Comparison of ENCODE assay signal across 16 mouse cellular contexts in the genomic region with DNA sequence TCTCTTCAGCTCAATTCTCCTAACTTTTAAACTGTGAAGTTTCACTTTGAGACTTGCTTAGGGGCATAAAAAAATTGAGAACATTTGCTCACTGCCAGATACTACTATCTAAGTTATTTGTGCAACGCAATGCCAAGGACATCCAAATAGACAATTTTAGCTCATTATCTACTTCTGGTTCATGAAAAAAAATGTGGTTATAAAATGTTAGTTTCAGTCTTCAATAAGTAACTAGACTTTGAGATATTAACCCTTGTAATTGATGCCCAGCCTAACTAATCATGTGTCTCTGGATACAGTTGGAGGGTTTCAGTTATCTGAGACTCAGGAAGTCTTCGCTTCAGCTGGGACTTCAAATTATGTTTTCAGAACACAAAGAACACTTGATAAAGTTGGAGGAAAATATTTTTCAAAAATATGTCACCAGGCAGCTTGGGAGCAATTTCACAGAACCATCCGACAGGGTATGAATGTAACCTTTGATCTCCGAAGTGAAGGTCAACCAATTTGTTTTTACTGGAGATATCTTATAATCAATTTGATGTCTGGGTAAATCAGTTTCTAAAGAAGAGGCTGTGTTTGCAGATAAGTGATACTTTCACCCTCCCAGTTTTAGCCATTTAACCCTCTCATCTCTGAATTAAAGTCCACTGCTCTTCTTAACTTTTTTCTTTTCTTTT.
A peak's percentile ranks its signal among the peaks of the same experiment; 100 is the strongest.
DNase-seq lines count a peak whose midpoint lies in the region; ATAC-seq and TF ChIP-seq lines count a peak whose summit lies in the region.
"Had no signal": no experiment of that assay in that cellular context is flagged by ENCODE, and none has a peak within 500 bp of the region (broad histone marks: within the 10 kb centered on the region; RNA-seq: fewer than 3 reads in every experiment).

No protein-coding gene starts in this region.

- intact Hi-C loops in heart, adult 2 months (cut with DNase I) = loop anchor here (2.0 kb wide), 1 partner anchor 32 kb away; no protein-coding TSS in a partner anchor
- intact Hi-C loops in heart, postnatal 10 days (cut with DNase I) = no loop called here

- ATAC-seq in intestine, embryonic 16.5 days = peak; percentile 63
- ATAC-seq: forebrain, embryonic 15.5 days; hindbrain, postnatal 0 days had no signal

- peak overlapping the region; percentile 39 for H3K27ac ChIP-seq in heart, adult 2 months
- no peak overlapping the region; the same call in 1 of the 2 replicates for H3K27ac ChIP-seq in kidney, adult 2 months (ENCODE audit: insufficient read depth, low read depth, low read length)
- no peak overlapping the region for H3K27ac ChIP-seq in intestine, embryonic 16.5 days (ENCODE audit: low read length)
- H3K27ac ChIP-seq: embryonic facial prominence, embryonic 12.5 days; forebrain, embryonic 15.5 days; hindbrain, embryonic 13.5 days; hindbrain, postnatal 0 days had no signal

- no peak overlapping the region for H3K4me3 ChIP-seq in heart, adult 2 months
- H3K4me3 ChIP-seq in kidney, adult 2 months (ENCODE audit: insufficient read depth, low read depth, low read length) = no peak overlapping the region
- no peak overlapping the region for H3K4me3 ChIP-seq in intestine, embryonic 16.5 days (ENCODE audit: low read length)
- H3K4me3 ChIP-seq: embryonic facial prominence, embryonic 12.5 days; forebrain, embryonic 15.5 days; hindbrain, embryonic 13.5 days had no signal

- peaks cover 5% of the 10 kb centered on the region for H3K4me1 ChIP-seq in heart, adult 2 months (ENCODE audit: control insufficient read depth, insufficient read depth, low read length)
- H3K4me1 ChIP-seq in kidney, adult 2 months (ENCODE audit: control insufficient read depth, insufficient read depth, low read length) = peaks cover 4% of the 10 kb centered on the region; the same call in 1 of the 2 replicates
- no peaks in the 10 kb centered on the region for H3K4me1 ChIP-seq in intestine, embryonic 16.5 days (ENCODE audit: control insufficient read depth, insufficient read depth, low read length)
- H3K4me1 ChIP-seq: forebrain, embryonic 15.5 days; hindbrain, embryonic 13.5 days had no signal

- no peak for TF ChIP-seq EP300 in heart, adult 2 months (IDR thresholded peaks at IDR 0.05; ENCODE audit: insufficient read depth, low read depth, low read length)

- peaks cover 11% of the 10 kb centered on the region for H3K36me3 ChIP-seq in heart, adult 2 months (ENCODE audit: control insufficient read depth, insufficient read depth, low read length)
- H3K36me3 ChIP-seq in kidney, adult 2 months (ENCODE audit: control insufficient read depth, insufficient read depth, low read length) = no peaks in the 10 kb centered on the region
- H3K36me3 ChIP-seq in intestine, embryonic 16.5 days (ENCODE audit: control insufficient read depth, insufficient read depth, low read length) = no peaks in the 10 kb centered on the region
- H3K36me3 ChIP-seq: embryonic facial prominence, embryonic 12.5 days; forebrain, embryonic 15.5 days; hindbrain, embryonic 13.5 days had no signal

- no peak overlapping the region for H3K9ac ChIP-seq in heart, adult 2 months (ENCODE audit: low read depth, low read length)
- no peak overlapping the region for H3K9ac ChIP-seq in intestine, embryonic 16.5 days (ENCODE audit: low read depth, low read length)
- H3K9ac ChIP-seq: embryonic facial prominence, embryonic 12.5 days; forebrain, embryonic 15.5 days; hindbrain, embryonic 13.5 days had no signal

- DNase-seq in heart, adult 2 months = no peak
- DNase-seq in heart, postnatal 10 days = no peak
- peak; percentile 52 for DNase-seq in kidney, adult 2 months
- no peak for DNase-seq in kidney, postnatal 4 days
- DNase-seq in A20 (ENCODE audit: low read depth, low spot score) = peak; percentile 27
- DNase-seq: adrenal gland, adult 8-10 months; adrenal gland, postnatal 36 days; cerebellum, adult 8-10 months; cerebellum, postnatal 14 days; gastrocnemius, postnatal 14 days had no signal

- no peak overlapping the region for H3K4me2 ChIP-seq in intestine, embryonic 16.5 days (ENCODE audit: low read depth, low read length)
- H3K4me2 ChIP-seq: embryonic facial prominence, embryonic 12.5 days; forebrain, embryonic 15.5 days; heart, embryonic 11.5 days; hindbrain, embryonic 13.5 days had no signal

- 45% methylated on average over 4 of the region's 4 CpGs for WGBS in heart, adult 2 months
- 45% methylated on average over 4 of the region's 4 CpGs for whole genome bisulfite sequencing in kidney, adult 2 months
- 53% methylated on average over 4 of the region's 4 CpGs for WGBS in intestine, embryonic 16.5 days

- no peak for TF ChIP-seq POLR2A in heart, adult 2 months (IDR thresholded peaks at IDR 0.05; ENCODE audit: insufficient read depth, low read depth, low read length)
- no peak for TF ChIP-seq POLR2A in kidney, adult 2 months (IDR thresholded peaks at IDR 0.05; ENCODE audit: low read depth, low read length)

- H3K27me3 ChIP-seq in heart, adult 2 months (ENCODE audit: control insufficient read depth, insufficient read depth, low read length) = no peaks in the 10 kb centered on the region
- no peaks in the 10 kb centered on the region for H3K27me3 ChIP-seq in kidney, adult 2 months (replicated peaks; ENCODE audit: control insufficient read depth, insufficient read depth, low read length)
- H3K27me3 ChIP-seq in intestine, embryonic 16.5 days (replicated peaks; ENCODE audit: control insufficient read depth, insufficient read depth, low read length) = no peaks in the 10 kb centered on the region
- H3K27me3 ChIP-seq: embryonic facial prominence, embryonic 12.5 days; forebrain, embryonic 15.5 days; hindbrain, embryonic 13.5 days had no signal

- no peaks in the 10 kb centered on the region for H3K79me2 ChIP-seq in heart, adult 2 months (replicated peaks; ENCODE audit: control insufficient read depth, insufficient read depth, low read length)

- TF ChIP-seq CTCF in heart, adult 2 months (IDR thresholded peaks at IDR 0.05) = no peak
- no peak for TF ChIP-seq CTCF in kidney, adult 2 months (conservative IDR thresholded peaks at IDR 0.05; ENCODE audit: insufficient read depth, insufficient read length, low read depth, low read length)

- no peaks in the 10 kb centered on the region for H3K9me3 ChIP-seq in intestine, embryonic 16.5 days (ENCODE audit: control insufficient read depth, low read length)
- H3K9me3 ChIP-seq: embryonic facial prominence, embryonic 12.5 days; forebrain, embryonic 15.5 days; hindbrain, embryonic 13.5 days had no signal

Comparison
In these comparisons a context has a peak if more than half of its experiments do, and no peak if none do; other contexts are left out.
1. DNase-seq: peak in kidney, adult 2 months (single experiment) and A20 (single experiment); none in heart, adult 2 months (0 of 2), heart, postnatal 10 days (0 of 2) and kidney, postnatal 4 days (0 of 2).